Mouse (Mus musculus) heart, embryonic 12.5 days (tissue): Measurements from ENCODE around the gene Coil. TPM values are rescaled to one million over a fixed set of nuclear protein-coding genes. Genes with fewer than 3 reads are reported as not detected.
A peak's percentile ranks its signal among the peaks of the same experiment; 100 is the strongest.

Source experiments
- ATAC-seq: fragments of 200-750 bp; cut with Nextera tagmentation; 2 replicates; pipeline ENCODE4 v1.8.0; 2017; ENCODE audit warnings: moderate TSS enrichment, moderate library complexity; ENCODE audit not compliant: insufficient number of reproducible peaks, low FRiP score
- H3K27ac ChIP-seq: fragments of 300-500 bp; sonication (generic); 2 replicates; pipeline ENCODE4 v1.5.1; 2016; ENCODE audit warnings: mild to moderate bottlenecking, moderate library complexity; ENCODE audit not compliant: poor library complexity, severe bottlenecking
- H3K27me3 ChIP-seq: fragments of 300-500 bp; sonication (generic); replicated peaks from 2 replicates; pipeline ENCODE4 v1.6.1; 2016; ENCODE audit warnings: mild to moderate bottlenecking, moderate library complexity
- H3K36me3 ChIP-seq: fragments of 300-500 bp; sonication (generic); 2 replicates; pipeline ENCODE4 v1.6.1; 2016; ENCODE audit warnings: mild to moderate bottlenecking, moderate library complexity
- H3K4me1 ChIP-seq: fragments of 300-500 bp; sonication (generic); replicated peaks from 2 replicates; pipeline ENCODE4 v1.6.1; 2016; ENCODE audit warnings: mild to moderate bottlenecking
- H3K4me2 ChIP-seq: fragments of 300-500 bp; sonication (generic); 2 replicates; pipeline ENCODE4 v1.6.1; 2016; ENCODE audit warnings: mild to moderate bottlenecking, moderate library complexity
- H3K4me3 ChIP-seq: fragments of 300-500 bp; sonication (generic); 2 replicates; pipeline ENCODE4 v1.5.1; 2016; ENCODE audit warnings: mild to moderate bottlenecking
- H3K9ac ChIP-seq: fragments of 300-500 bp; sonication (generic); 2 replicates; pipeline ENCODE4 v1.6.1; 2016; ENCODE audit warnings: mild to moderate bottlenecking, moderate library complexity
- H3K9me3 ChIP-seq: fragments of 300-500 bp; sonication (generic); replicated peaks from 2 replicates; pipeline ENCODE4 v1.6.1; 2016; ENCODE audit warnings: mild to moderate bottlenecking, moderate library complexity
- WGBS: fragments of 180-500 bp; shearing (Covaris S2); methylation state at CpG from one replicate; pipeline ENCODE4 v1.1.7; 2016; 5-methylcytosine and 5-hydroxymethylcytosine counted together
- polyA plus RNA-seq: library from polyadenylated mRNA; unstranded; fragments of >200 nt; fragmentation: Nextera tagmentation; extraction: Ambion mirVana; gene quantifications from 2 replicates; pipeline ENCODE4 v1.2.1, GENCODE M21; 2016

Gene Coil
- polyA plus RNA-seq, 1 experiment from 2014 or later = 15.5 TPM

GRCm38 (mm10) chr11:88973776-88974701 lies 4.0 kb downstream of the Coil start:
- WGBS = 2% methylated on average over 61 of the region's 62 CpGs
- Histone ChIP-seq H3K4me2 (peak overlapping the region; percentile 92), H3K4me1 (peaks cover 10% of the 10 kb centered on the region), H3K27me3 (no peaks in the 10 kb centered on the region), H3K36me3 (no peaks in the 10 kb centered on the region; the same call in 1 of the 2 replicates), H3K9ac (peak overlapping the region; percentile 85), H3K4me3 (peak overlapping the region; percentile 88), H3K9me3 (no peaks in the 10 kb centered on the region), H3K27ac (peak overlapping the region; percentile 75)
- ATAC-seq = peak; percentile 79

- peaks cover 10% of the 10 kb centered on the region for H3K4me1 ChIP-seq
- no peak overlapping the region for H3K4me2 ChIP-seq
- ATAC-seq = no peak
- peaks cover 5% of the 10 kb centered on the region; the same call in 1 of the 2 replicates for H3K36me3 ChIP-seq
- H3K4me3 ChIP-seq = no peak overlapping the region
- no peak overlapping the region for H3K9ac ChIP-seq
- 94% methylated on average over 2 of the region's 2 CpGs for WGBS
- no peaks in the 10 kb centered on the region for H3K9me3 ChIP-seq
- no peak overlapping the region for H3K27ac ChIP-seq
- H3K27me3 ChIP-seq = no peaks in the 10 kb centered on the region
These were observed 6.3 kb downstream of the Coil start for GRCm38 (mm10) chr11:88976320-88976719.

- no peak for ATAC-seq
- peaks cover 10% of the 10 kb centered on the region for H3K4me1 ChIP-seq
- H3K9me3 ChIP-seq = no peaks in the 10 kb centered on the region
- H3K27ac ChIP-seq = no peak overlapping the region
- no peaks in the 10 kb centered on the region for H3K27me3 ChIP-seq
- H3K4me2 ChIP-seq = no peak overlapping the region
- peaks cover 14% of the 10 kb centered on the region for H3K36me3 ChIP-seq
- H3K9ac ChIP-seq = no peak overlapping the region
- no peak overlapping the region for H3K4me3 ChIP-seq
- 86% methylated on average over 5 of the region's 5 CpGs for WGBS
These were observed 7.1 kb downstream of the Coil start for GRCm38 (mm10) chr11:88977188-88977587.

- Histone ChIP-seq H3K36me3 (peaks cover 48% of the 10 kb centered on the region), H3K9ac (no peak overlapping the region), H3K4me1 (no peaks in the 10 kb centered on the region), H3K27me3 (no peaks in the 10 kb centered on the region), H3K9me3 (no peaks in the 10 kb centered on the region), H3K4me3 (no peak overlapping the region), H3K4me2 (no peak overlapping the region), H3K27ac (no peak overlapping the region)
- WGBS = 81% methylated on average over 8 of the region's 8 CpGs
- no peak for ATAC-seq
These were observed 11.3 kb downstream of the Coil start for GRCm38 (mm10) chr11:88981337-88981736.

- peaks cover 60% of the 10 kb centered on the region for H3K36me3 ChIP-seq
- H3K4me3 ChIP-seq = no peak overlapping the region
- no peaks in the 10 kb centered on the region for H3K27me3 ChIP-seq
- WGBS = 84% methylated on average over 10 of the region's 10 CpGs
- ATAC-seq = no peak
- H3K4me1 ChIP-seq = no peaks in the 10 kb centered on the region
- H3K9ac ChIP-seq = no peak overlapping the region
- H3K9me3 ChIP-seq = no peaks in the 10 kb centered on the region
- H3K27ac ChIP-seq = no peak overlapping the region
- no peak overlapping the region for H3K4me2 ChIP-seq
These were observed 16.6 kb downstream of the Coil start for GRCm38 (mm10) chr11:88986616-88987015.

- WGBS = 76% methylated on average over 5 of the region's 5 CpGs
- Histone ChIP-seq H3K9me3 (no peaks in the 10 kb centered on the region), H3K4me2 (no peak overlapping the region), H3K27ac (no peak overlapping the region), H3K4me3 (no peak overlapping the region), H3K27me3 (no peaks in the 10 kb centered on the region), H3K36me3 (peaks cover 39% of the 10 kb centered on the region), H3K9ac (no peak overlapping the region), H3K4me1 (no peaks in the 10 kb centered on the region)
- no peak for ATAC-seq
These were observed 18.9 kb downstream of the Coil start for GRCm38 (mm10) chr11:88988956-88989355.

- H3K36me3 ChIP-seq = peaks cover 33% of the 10 kb centered on the region
- no peak overlapping the region for H3K4me3 ChIP-seq
- H3K9me3 ChIP-seq = no peaks in the 10 kb centered on the region
- no peaks in the 10 kb centered on the region for H3K27me3 ChIP-seq
- H3K4me1 ChIP-seq = no peaks in the 10 kb centered on the region
- no peak overlapping the region for H3K4me2 ChIP-seq
- no peak overlapping the region for H3K27ac ChIP-seq
- WGBS = 62% methylated on average over 5 of the region's 5 CpGs
- no peak for ATAC-seq
- no peak overlapping the region for H3K9ac ChIP-seq
These were observed 19.5 kb downstream of the Coil start for GRCm38 (mm10) chr11:88989530-88989929.

GRCm38 (mm10) chr11:88993186-88993585 lies 23.1 kb downstream of the Coil start:
- H3K36me3 ChIP-seq = peaks cover 15% of the 10 kb centered on the region
- H3K4me1 ChIP-seq = no peaks in the 10 kb centered on the region
- no peaks in the 10 kb centered on the region for H3K27me3 ChIP-seq
- 50% methylated on average over 7 of the region's 7 CpGs for WGBS
- H3K9ac ChIP-seq = no peak overlapping the region
- H3K9me3 ChIP-seq = no peaks in the 10 kb centered on the region
- H3K4me2 ChIP-seq = no peak overlapping the region
- H3K27ac ChIP-seq = no peak overlapping the region
- no peak overlapping the region for H3K4me3 ChIP-seq
- no peak for ATAC-seq

- H3K4me2 ChIP-seq = no peak overlapping the region
- H3K9me3 ChIP-seq = no peaks in the 10 kb centered on the region
- 12% methylated on average over 5 of the region's 5 CpGs for whole genome bisulfite sequencing
- no peaks in the 10 kb centered on the region for H3K27me3 ChIP-seq
- no peaks in the 10 kb centered on the region for H3K4me1 ChIP-seq
- H3K27ac ChIP-seq = no peak overlapping the region
- peaks cover 12% of the 10 kb centered on the region for H3K36me3 ChIP-seq
- no peak overlapping the region for H3K9ac ChIP-seq
- ATAC-seq = peak; percentile 60; the same call in 1 of the 2 replicates
- H3K4me3 ChIP-seq = no peak overlapping the region
These were observed 23.6 kb downstream of the Coil start for GRCm38 (mm10) chr11:88993625-88994024.

- H3K27me3 ChIP-seq = no peaks in the 10 kb centered on the region
- no peaks in the 10 kb centered on the region for H3K9me3 ChIP-seq
- ATAC-seq = no peak
- 90% methylated on average over 7 of the region's 7 CpGs for WGBS
- no peak overlapping the region for H3K9ac ChIP-seq
- no peak overlapping the region for H3K4me2 ChIP-seq
- peaks cover 12% of the 10 kb centered on the region for H3K36me3 ChIP-seq
- H3K27ac ChIP-seq = no peak overlapping the region
- H3K4me3 ChIP-seq = no peak overlapping the region
- no peaks in the 10 kb centered on the region for H3K4me1 ChIP-seq
These were observed 24.4 kb downstream of the Coil start for GRCm38 (mm10) chr11:88994492-88994891.

GRCm38 (mm10) chr11:88995616-88996015 lies 25.6 kb downstream of the Coil start:
- Histone ChIP-seq H3K4me1 (peaks cover 9% of the 10 kb centered on the region; the same call in 1 of the 2 replicates), H3K36me3 (peaks cover 7% of the 10 kb centered on the region), H3K4me3 (no peak overlapping the region), H3K9ac (no peak overlapping the region), H3K4me2 (no peak overlapping the region), H3K27me3 (no peaks in the 10 kb centered on the region), H3K9me3 (no peaks in the 10 kb centered on the region), H3K27ac (no peak overlapping the region)
- 85% methylated on average over 2 of the region's 2 CpGs for whole genome bisulfite sequencing
- no peak for ATAC-seq
